Comparison of ENCODE assay signal across 20 mouse cellular contexts in genomic region chr1:166812920-166813439, GRCm38 (mm10).
A peak's percentile ranks its signal among the peaks of the same experiment; 100 is the strongest.
DNase-seq lines count a peak whose midpoint lies in the region; ATAC-seq and TF ChIP-seq lines count a peak whose summit lies in the region.
"Had no signal": no experiment of that assay in that cellular context is flagged by ENCODE, and none has a peak within 500 bp of the region (broad histone marks: within the 10 kb centered on the region; RNA-seq: fewer than 3 reads in every experiment).

No protein-coding gene starts in this region.

- no peak for DNase-seq in stomach, postnatal 0 days (ENCODE audit: low spot score)
- peak; percentile 12 for DNase-seq in c-Kit-negative CD71-positive TER-119-positive erythroid progenitor cells, embryonic 14.5 days (ENCODE audit: low read depth, low spot score)
- no peak for DNase-seq in liver, embryonic 14.5 days (ENCODE audit: low read depth in 3 of 3, low spot score in 3 of 3)
- DNase-seq in thymus, postnatal 25 days = no peak
- no peak for DNase-seq in heart, adult 11 months
- no peak for DNase-seq in urinary bladder, adult 2 months (ENCODE audit: low spot score)
- DNase-seq: adrenal gland, postnatal 25 days; cerebellum, adult 11 months; cerebellum, postnatal 14 days; heart, adult 18-20 months; kidney, adult 18-20 months; kidney, postnatal 25 days; layer of hippocampus, adult 9-11 months; thymus, postnatal 4 days had no signal

- H3K27me3 ChIP-seq in stomach, embryonic 14.5 days (ENCODE audit: control insufficient read depth, insufficient read depth, low read length) = no peaks in the 10 kb centered on the region
- no peaks in the 10 kb centered on the region for H3K27me3 ChIP-seq in stomach, postnatal 0 days (ENCODE audit: control insufficient read depth, insufficient read depth, low read length)
- no peaks in the 10 kb centered on the region for H3K27me3 ChIP-seq in liver, embryonic 14.5 days (ENCODE audit: control insufficient read depth, insufficient read depth, low read length)
- H3K27me3 ChIP-seq: CH12.LX; forebrain, embryonic 15.5 days; limb, embryonic 13.5 days; neural tube, embryonic 12.5 days had no signal

- no peak for TF ChIP-seq EP300 in stomach, postnatal 0 days (optimal IDR thresholded peaks at IDR 0.05)
- no peak for TF ChIP-seq EP300 in liver, embryonic 14.5 days (IDR thresholded peaks at IDR 0.05; ENCODE audit: low read depth)

- H3K4me2 ChIP-seq in stomach, embryonic 14.5 days (replicated peaks; ENCODE audit: low read depth, low read length) = no peak overlapping the region
- H3K4me2 ChIP-seq in stomach, postnatal 0 days (replicated peaks; ENCODE audit: low read depth) = no peak overlapping the region
- H3K4me2 ChIP-seq in liver, embryonic 14.5 days (ENCODE audit: low read depth) = peak overlapping the region; percentile 55
- H3K4me2 ChIP-seq: forebrain, embryonic 15.5 days; limb, embryonic 13.5 days; neural tube, embryonic 12.5 days had no signal

- no peaks in the 10 kb centered on the region for H3K36me3 ChIP-seq in stomach, embryonic 14.5 days (ENCODE audit: control insufficient read depth, insufficient read depth, low read length)
- H3K36me3 ChIP-seq in stomach, postnatal 0 days (ENCODE audit: control insufficient read depth, insufficient read depth, low read length) = no peaks in the 10 kb centered on the region
- H3K36me3 ChIP-seq in liver, embryonic 14.5 days (replicated peaks; ENCODE audit: control insufficient read depth, insufficient read depth, low read depth) = no peaks in the 10 kb centered on the region
- H3K36me3 ChIP-seq: forebrain, embryonic 15.5 days; limb, embryonic 13.5 days; neural tube, embryonic 12.5 days had no signal

- H3K27ac ChIP-seq in stomach, embryonic 14.5 days (ENCODE audit: low read length) = no peak overlapping the region
- no peak overlapping the region for H3K27ac ChIP-seq in stomach, postnatal 0 days (replicated peaks)
- H3K27ac ChIP-seq in liver, embryonic 14.5 days = peak overlapping the region; percentile 89
- H3K27ac ChIP-seq: forebrain, embryonic 15.5 days; limb, embryonic 13.5 days; neural tube, embryonic 12.5 days had no signal

- H3K9me3 ChIP-seq in stomach, embryonic 14.5 days (ENCODE audit: control insufficient read depth, low read depth, low read length) = no peaks in the 10 kb centered on the region
- H3K9me3 ChIP-seq in stomach, postnatal 0 days (ENCODE audit: control insufficient read depth, low read length) = no peaks in the 10 kb centered on the region
- no peaks in the 10 kb centered on the region for H3K9me3 ChIP-seq in liver, embryonic 14.5 days (ENCODE audit: control insufficient read depth, low read length)
- H3K9me3 ChIP-seq: forebrain, embryonic 15.5 days; limb, embryonic 13.5 days; neural tube, embryonic 12.5 days had no signal

- no peak for TF ChIP-seq CTCF in stomach, postnatal 0 days (IDR thresholded peaks at IDR 0.05; ENCODE audit: low read depth)
- TF ChIP-seq CTCF in liver, embryonic 14.5 days (IDR thresholded peaks at IDR 0.05; ENCODE audit: low read depth) = no peak

- H3K9ac ChIP-seq in stomach, embryonic 14.5 days (replicated peaks; ENCODE audit: low read depth, low read length) = no peak overlapping the region
- H3K9ac ChIP-seq in stomach, postnatal 0 days (ENCODE audit: low read length) = no peak overlapping the region
- H3K9ac ChIP-seq in liver, embryonic 14.5 days (replicated peaks) = no peak overlapping the region
- H3K9ac ChIP-seq: forebrain, embryonic 15.5 days; limb, embryonic 13.5 days; neural tube, embryonic 12.5 days had no signal

- no peaks in the 10 kb centered on the region for H3K4me1 ChIP-seq in stomach, embryonic 14.5 days (ENCODE audit: control insufficient read depth, insufficient read depth, low read length)
- no peaks in the 10 kb centered on the region for H3K4me1 ChIP-seq in stomach, postnatal 0 days (replicated peaks; ENCODE audit: control insufficient read depth, insufficient read depth)
- H3K4me1 ChIP-seq in liver, embryonic 14.5 days (replicated peaks; ENCODE audit: control insufficient read depth in 2 of 2, insufficient read depth in 2 of 2, low read length in 1 of 2) = peaks cover 19 to 33% of the 10 kb centered on the region in 2 experiments
- H3K4me1 ChIP-seq: forebrain, embryonic 15.5 days; limb, embryonic 13.5 days; neural tube, embryonic 12.5 days had no signal

- H3K4me3 ChIP-seq in stomach, embryonic 14.5 days (ENCODE audit: low read depth, low read length) = no peak overlapping the region
- H3K4me3 ChIP-seq in stomach, postnatal 0 days (ENCODE audit: low read depth, low read length) = no peak overlapping the region
- H3K4me3 ChIP-seq in liver, embryonic 14.5 days (ENCODE audit: insufficient read depth in 1 of 2, low read depth in 2 of 2, low read length in 2 of 2) = no peak overlapping the region
- H3K4me3 ChIP-seq: erythroblast, embryonic 14.5 days; forebrain, embryonic 15.5 days; limb, embryonic 13.5 days; neural tube, embryonic 12.5 days had no signal

- peak; percentile 18; the same call in 1 of the 2 replicates for ATAC-seq in stomach, embryonic 14.5 days (ENCODE audit: insufficient number of reproducible peaks, insufficient read depth, low FRiP score, low read depth)
- ATAC-seq in stomach, postnatal 0 days (ENCODE audit: low FRiP score, low TSS enrichment) = no peak
- ATAC-seq in liver, embryonic 14.5 days (ENCODE audit: insufficient read depth) = peak; percentile 7; the same call in 1 of the 2 replicates
- ATAC-seq: forebrain, embryonic 15.5 days had no signal

- WGBS in stomach, embryonic 14.5 days = 82% methylated on average over 7 of the region's 7 CpGs
- 82% methylated on average over 7 of the region's 7 CpGs for WGBS in stomach, postnatal 0 days
- 43% methylated on average over 7 of the region's 7 CpGs for WGBS in liver, embryonic 14.5 days (ENCODE audit: insufficient replicate concordance)
